Mouse (Mus musculus) myocyte (in vitro differentiated cells): ENCODE measurements around the gene Helt. TPM values are rescaled to one million over a fixed set of nuclear protein-coding genes. Genes with fewer than 3 reads are reported as not detected.

ENCODE experiments used
- H3K27me3 ChIP-seq: one replicate; pipeline ENCODE4 v1.6.1; 2011; ENCODE audit not compliant: control insufficient read depth, insufficient read depth, insufficient read length
- H3K36me3 ChIP-seq: one replicate; pipeline ENCODE4 v1.6.1; 2011; ENCODE audit not compliant: control insufficient read depth, insufficient read depth
- H3K4me2 ChIP-seq: one replicate; pipeline ENCODE4 v1.6.1; 2011; ENCODE audit warnings: low read depth, control low read depth
- H3K4me3 ChIP-seq: one replicate; pipeline ENCODE4 v1.5.1; 2011; ENCODE audit warnings: mild to moderate bottlenecking, control low read depth, moderate library complexity
- H3K79me2 ChIP-seq: one replicate; pipeline ENCODE4 v1.6.1; 2011; ENCODE audit not compliant: control insufficient read depth, insufficient read depth
- H3ac ChIP-seq: one replicate; pipeline ENCODE4 v1.6.1; 2011; ENCODE audit not compliant: control insufficient read depth, insufficient read length
- CEBPB ChIP-seq: IDR thresholded peaks from 2 replicates; pipeline ENCODE4 v1.6.1; 2011; ENCODE audit warnings: mild to moderate bottlenecking, moderate library complexity; ENCODE audit not compliant: poor library complexity, insufficient read depth, severe bottlenecking
- E2F4 ChIP-seq: IDR thresholded peaks from one replicate; pipeline ENCODE4 v1.6.1; 2011; ENCODE audit warnings: mild to moderate bottlenecking, control low read depth, moderate library complexity; ENCODE audit not compliant: insufficient read depth
- MAX ChIP-seq: IDR thresholded peaks from one replicate; pipeline ENCODE4 v1.6.1; 2011; ENCODE audit warnings: low read depth, mild to moderate bottlenecking, control low read depth
- MYOD1 ChIP-seq, 3 experiments: IDR thresholded peaks; one replicate each; pipeline ENCODE4 v1.6.1; 2011; ENCODE audit warnings: control low read depth in 2 of 3, low read depth in 2 of 3, mild to moderate bottlenecking in 2 of 3, moderate library complexity in 1 of 3; ENCODE audit not compliant: insufficient read length in 2 of 3, control insufficient read depth in 1 of 3
- MYOG ChIP-seq, 3 experiments: IDR thresholded peaks; one replicate each; pipeline ENCODE4 v1.6.1; 2011; ENCODE audit warnings: control low read depth in 2 of 3, low read depth in 2 of 3, mild to moderate bottlenecking in 2 of 3; ENCODE audit not compliant: insufficient read length in 2 of 3, control insufficient read depth in 1 of 3, insufficient read depth in 1 of 3
- POLR2A ChIP-seq: IDR thresholded peaks from one replicate; pipeline ENCODE4 v1.6.1; 2011; ENCODE audit warnings: low read depth, mild to moderate bottlenecking, control low read depth, moderate library complexity; ENCODE audit not compliant: insufficient read length
- POLR2AphosphoS2 ChIP-seq: IDR thresholded peaks from one replicate; pipeline ENCODE4 v1.6.1; 2011; ENCODE audit warnings: low read depth, control low read depth; ENCODE audit not compliant: insufficient read length
- REST ChIP-seq: IDR thresholded peaks from one replicate; pipeline ENCODE4 v1.6.1; 2011; ENCODE audit warnings: mild to moderate bottlenecking, control low read depth, moderate library complexity; ENCODE audit not compliant: insufficient read depth, insufficient read length
- SRF ChIP-seq: IDR thresholded peaks from one replicate; pipeline ENCODE4 v1.6.1; 2011; ENCODE audit warnings: low read depth; ENCODE audit not compliant: control insufficient read depth, insufficient read length
- TCF12 ChIP-seq: IDR thresholded peaks from one replicate; pipeline ENCODE4 v1.6.1; 2011; ENCODE audit warnings: mild to moderate bottlenecking, control low read depth; ENCODE audit not compliant: poor library complexity, insufficient read depth, severe bottlenecking
- TCF3 ChIP-seq: IDR thresholded peaks from one replicate; pipeline ENCODE4 v1.6.1; 2011; ENCODE audit warnings: low read depth, control low read depth; ENCODE audit not compliant: insufficient read length
- USF1 ChIP-seq: IDR thresholded peaks from one replicate; pipeline ENCODE4 v1.6.1; 2011; ENCODE audit warnings: low read depth, mild to moderate bottlenecking, control low read depth, moderate library complexity
- polyA plus RNA-seq: library from polyadenylated mRNA; unstranded; fragments of >200 nt; fragmentation: generic; extraction: Trizol; gene quantifications from one replicate; pipeline ENCODE4 v1.2.1, GENCODE M21; 2012; ENCODE audit warnings: missing spikeins

Helt gene
- polyA plus RNA-seq, 1 experiment, result not detected

DNA sequence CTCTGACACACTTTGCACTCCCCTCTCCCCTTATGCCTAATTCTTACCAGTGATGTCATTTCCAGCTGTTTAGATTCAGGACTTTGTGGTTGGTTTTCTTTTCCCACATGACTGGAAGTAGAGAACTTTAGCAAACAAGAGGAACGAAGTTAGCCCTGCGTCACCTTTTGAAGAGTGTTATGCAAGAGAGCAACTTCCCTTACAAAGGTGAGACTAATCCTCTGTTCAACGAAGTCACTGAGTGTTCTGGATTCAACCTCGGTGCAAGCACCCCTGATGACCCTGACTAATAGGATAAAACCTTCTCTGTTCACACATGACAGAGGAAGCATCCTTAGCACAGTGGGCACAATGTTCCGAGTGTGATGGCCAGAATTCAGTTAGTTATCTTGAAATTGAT, 32.2 kb upstream of the Helt start:
- no peak for TF ChIP-seq SRF
- TF ChIP-seq CEBPB, result no peak
- TF ChIP-seq MAX, result no peak
- no peak for TF ChIP-seq MYOG (IDR thresholded peaks at IDR 0.05; ENCODE audit: control insufficient read depth in 1 of 3, insufficient read depth in 1 of 3, insufficient read length in 2 of 3, low read depth in 2 of 3)
- no peak for TF ChIP-seq USF1
- TF ChIP-seq TCF12, result no peak
- no peak for TF ChIP-seq REST
- TF ChIP-seq TCF3, result no peak
- TF ChIP-seq E2F4, result no peak
- no peak overlapping the region for H3K4me2 ChIP-seq
- no peak overlapping the region for H3K4me3 ChIP-seq
- H3ac ChIP-seq, result no peak overlapping the region
- H3K36me3 ChIP-seq, result no peaks in the 10 kb centered on the region
- no peaks in the 10 kb centered on the region for H3K27me3 ChIP-seq
- H3K79me2 ChIP-seq, result no peaks in the 10 kb centered on the region

DNA sequence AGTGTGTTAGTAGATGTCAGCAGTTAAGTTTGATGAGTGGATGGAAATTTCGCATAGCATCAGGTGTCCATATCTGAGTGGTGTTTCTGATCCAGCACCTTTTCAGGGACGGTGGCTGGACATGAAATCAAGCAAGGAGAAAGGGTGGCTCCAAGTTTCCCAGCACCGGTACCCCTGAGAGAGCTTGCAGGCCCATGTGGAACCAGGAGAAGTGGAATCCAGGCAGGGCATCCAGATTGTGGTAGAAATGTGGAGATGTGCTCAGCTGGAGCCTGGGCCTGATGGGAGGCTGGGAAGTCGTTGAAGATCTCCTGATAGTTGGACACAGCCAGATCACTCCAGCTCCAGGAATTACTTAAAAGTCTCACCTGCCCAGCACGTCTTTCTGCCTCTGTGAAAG, 30.2 kb upstream of the Helt start:
- Histone ChIP-seq H3ac (no peak overlapping the region), H3K36me3 (no peaks in the 10 kb centered on the region), H3K79me2 (no peaks in the 10 kb centered on the region), H3K4me3 (no peak overlapping the region), H3K27me3 (no peaks in the 10 kb centered on the region), H3K4me2 (no peak overlapping the region)
- TF ChIP-seq MYOD1 (IDR thresholded peaks at IDR 0.05; ENCODE audit: control insufficient read depth in 1 of 3, insufficient read length in 2 of 3, low read depth in 2 of 3) (no peak), MAX (no peak), CEBPB (no peak), E2F4 (no peak), SRF (no peak)

DNA sequence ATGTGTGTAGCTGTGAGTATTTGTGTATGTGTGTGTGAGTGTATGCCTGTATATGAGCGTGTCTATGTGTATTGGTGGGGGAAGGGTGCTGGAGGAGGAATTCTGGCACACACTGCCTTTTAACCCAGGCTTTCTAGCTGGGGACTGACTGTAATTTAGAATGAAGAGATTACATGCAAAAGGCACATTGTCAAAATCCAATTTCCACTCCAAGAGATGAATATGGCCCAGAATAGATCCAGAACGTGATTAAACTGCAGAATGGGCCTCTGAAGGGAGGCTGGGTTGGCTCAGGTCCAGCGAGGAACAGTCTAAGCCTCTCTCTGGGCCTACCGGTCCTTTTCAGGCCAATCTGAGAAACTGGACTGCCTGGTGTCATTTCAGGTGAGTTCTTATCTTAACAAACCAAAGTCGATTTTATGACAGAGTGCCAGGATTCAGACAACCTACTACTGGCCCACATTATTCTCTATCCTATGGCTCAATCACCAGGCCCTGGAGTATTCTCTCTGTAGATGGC, 29.3 kb upstream of the Helt start:
- TF ChIP-seq CEBPB, result no peak
- no peak for TF ChIP-seq E2F4
- TF ChIP-seq MAX, result no peak
- TF ChIP-seq MYOG (IDR thresholded peaks at IDR 0.05; ENCODE audit: control insufficient read depth in 1 of 3, insufficient read depth in 1 of 3, insufficient read length in 2 of 3, low read depth in 2 of 3), result no peak
- TF ChIP-seq POLR2A, result no peak
- Histone ChIP-seq H3ac (no peak overlapping the region), H3K36me3 (no peaks in the 10 kb centered on the region), H3K4me2 (no peak overlapping the region), H3K4me3 (no peak overlapping the region), H3K79me2 (no peaks in the 10 kb centered on the region), H3K27me3 (no peaks in the 10 kb centered on the region)

DNA sequence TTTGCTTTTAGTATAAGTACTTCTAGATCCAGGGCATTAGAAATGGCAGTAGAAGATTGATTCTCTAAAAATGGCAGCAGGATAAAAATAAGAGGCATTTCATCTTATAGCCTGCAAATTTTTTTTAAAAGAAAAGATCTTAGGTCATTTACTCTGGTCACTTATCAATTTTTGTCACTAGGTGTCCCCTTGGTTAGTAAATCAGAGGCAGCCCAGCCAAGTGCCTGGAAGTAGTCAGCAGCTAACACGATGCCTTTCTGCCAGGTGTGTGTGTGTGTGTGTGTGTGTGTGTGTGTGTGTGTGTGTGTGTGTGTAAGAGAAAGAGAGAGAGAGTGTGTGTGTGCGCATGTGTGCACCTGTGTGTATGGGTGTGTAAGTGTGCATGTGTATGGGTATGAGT, 28.4 kb upstream of the Helt start:
- Histone ChIP-seq H3K4me2 (no peak overlapping the region), H3K4me3 (no peak overlapping the region), H3K79me2 (no peaks in the 10 kb centered on the region), H3ac (no peak overlapping the region), H3K36me3 (no peaks in the 10 kb centered on the region), H3K27me3 (no peaks in the 10 kb centered on the region)
- no peak for TF ChIP-seq TCF12
- no peak for TF ChIP-seq CEBPB
- no peak for TF ChIP-seq POLR2AphosphoS2
- TF ChIP-seq MAX, result no peak
- no peak for TF ChIP-seq USF1
- TF ChIP-seq E2F4, result no peak
- TF ChIP-seq MYOD1 (IDR thresholded peaks at IDR 0.05; ENCODE audit: control insufficient read depth in 1 of 3, insufficient read length in 2 of 3, low read depth in 2 of 3), result no peak
- TF ChIP-seq TCF3, result no peak
- TF ChIP-seq POLR2A, result no peak
- no peak for TF ChIP-seq REST
- no peak for TF ChIP-seq MYOG (IDR thresholded peaks at IDR 0.05; ENCODE audit: control insufficient read depth in 1 of 3, insufficient read depth in 1 of 3, insufficient read length in 2 of 3, low read depth in 2 of 3)
- no peak for TF ChIP-seq SRF

DNA sequence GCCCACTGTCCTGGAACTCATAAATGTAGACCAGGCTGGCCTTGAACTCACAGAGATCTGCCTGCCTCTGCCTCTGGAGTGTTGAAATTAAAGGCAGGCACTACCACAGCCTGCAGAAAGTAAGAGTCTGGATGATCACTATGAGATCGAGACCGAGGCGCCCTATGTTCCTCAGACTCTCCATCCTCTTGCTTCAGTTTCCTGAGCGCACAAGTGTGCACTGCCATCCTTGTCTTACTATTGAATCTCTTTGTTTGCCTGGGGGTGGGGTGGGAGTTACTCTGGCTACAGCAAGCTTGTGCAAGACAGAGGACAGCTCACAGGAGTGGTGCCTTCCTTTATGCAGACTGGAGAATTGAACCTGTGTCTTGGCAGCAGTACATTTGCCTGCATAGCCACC, 27.9 kb upstream of the Helt start:
- Histone ChIP-seq H3K4me2 (no peak overlapping the region), H3K79me2 (no peaks in the 10 kb centered on the region), H3K27me3 (no peaks in the 10 kb centered on the region), H3K4me3 (no peak overlapping the region), H3ac (no peak overlapping the region), H3K36me3 (no peaks in the 10 kb centered on the region)
- TF ChIP-seq POLR2A (no peak), MAX (no peak), USF1 (no peak), REST (no peak), SRF (no peak), TCF12 (no peak), E2F4 (no peak), CEBPB (no peak), MYOD1 (IDR thresholded peaks at IDR 0.05; ENCODE audit: control insufficient read depth in 1 of 3, insufficient read length in 2 of 3, low read depth in 2 of 3) (no peak), TCF3 (no peak), MYOG (IDR thresholded peaks at IDR 0.05; ENCODE audit: control insufficient read depth in 1 of 3, insufficient read depth in 1 of 3, insufficient read length in 2 of 3, low read depth in 2 of 3) (no peak), POLR2AphosphoS2 (no peak)
